Mouse (Mus musculus) layer of hippocampus, postnatal 36 days (tissue): ENCODE measurements around the gene Lsm3. TPM values are rescaled to one million over a fixed set of nuclear protein-coding genes. Genes with fewer than 3 reads are reported as not detected.
A peak's percentile ranks its signal among the peaks of the same experiment; 100 is the strongest.
"Not testable (repeated sequence)": the region's sequence is repeated elsewhere in the genome, so short reads cannot be mapped to it uniquely, and the experiment has no call there.

ENCODE experiments used
- DNase-seq, 2 experiments: peaks; one replicate each; pipeline ENCODE4 v3.0.0; 2022
- total RNA-seq, 2 experiments: library from RNA; stranded (reverse); gene quantifications; 2 replicates each; pipeline ENCODE4 v1.2.3; 2021

The Lsm3 gene
- 10 to 100 TPM; 36.8 to 41.5 TPM for total RNA-seq

DNA sequence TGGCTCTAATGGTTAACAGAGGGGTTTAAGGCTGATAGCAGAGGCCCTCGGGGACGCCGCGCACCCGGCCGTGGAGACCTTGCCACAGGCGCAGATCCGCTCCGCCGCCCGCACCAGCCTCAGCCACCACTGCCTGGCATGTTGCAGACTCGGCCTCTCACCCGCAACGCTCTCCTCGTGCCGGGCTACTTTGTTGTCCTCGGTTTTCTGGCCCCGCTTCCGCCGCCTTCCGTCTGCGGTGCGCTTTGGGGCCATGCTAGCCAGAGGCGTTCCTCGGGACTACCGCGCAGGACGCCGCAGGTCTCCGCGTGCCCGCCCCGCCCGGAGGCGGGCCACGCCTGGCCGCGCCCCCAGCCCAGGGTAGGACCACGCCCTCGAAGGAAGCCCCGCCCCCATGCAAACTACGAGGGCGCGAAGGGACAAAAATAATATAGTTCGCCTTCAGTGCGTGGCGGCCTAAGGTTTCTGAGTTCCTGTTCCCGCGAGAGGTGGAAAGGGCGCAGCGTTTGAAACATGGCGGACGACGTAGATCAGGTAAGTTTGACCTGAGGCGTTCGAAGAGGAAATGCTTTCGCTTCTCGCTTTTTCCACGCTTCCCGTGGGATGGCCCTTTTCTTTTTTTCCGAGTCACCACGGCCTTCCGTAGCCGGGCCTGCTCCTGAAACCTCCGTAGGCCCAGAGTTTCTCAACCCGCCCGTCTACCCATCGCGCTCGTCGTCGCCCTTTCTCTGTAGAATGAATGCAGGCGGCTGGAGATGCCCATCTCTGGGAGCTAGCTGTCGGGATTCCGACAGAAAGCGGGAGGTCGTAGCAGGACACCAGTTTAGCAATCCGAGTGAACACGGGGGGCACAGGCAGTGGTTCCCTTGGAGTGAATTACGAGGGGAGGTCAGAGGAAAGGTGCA lies at the start of gene Lsm3, which contains the start of gene Xpc:
Lsm3 (plus strand) TSS at position 384 of the 905 bp plus-strand sequence.
Xpc (minus strand) TSS at position 344 of the 905 bp plus-strand sequence.
- DNase-seq, result peak; percentile 97 to 99

DNA sequence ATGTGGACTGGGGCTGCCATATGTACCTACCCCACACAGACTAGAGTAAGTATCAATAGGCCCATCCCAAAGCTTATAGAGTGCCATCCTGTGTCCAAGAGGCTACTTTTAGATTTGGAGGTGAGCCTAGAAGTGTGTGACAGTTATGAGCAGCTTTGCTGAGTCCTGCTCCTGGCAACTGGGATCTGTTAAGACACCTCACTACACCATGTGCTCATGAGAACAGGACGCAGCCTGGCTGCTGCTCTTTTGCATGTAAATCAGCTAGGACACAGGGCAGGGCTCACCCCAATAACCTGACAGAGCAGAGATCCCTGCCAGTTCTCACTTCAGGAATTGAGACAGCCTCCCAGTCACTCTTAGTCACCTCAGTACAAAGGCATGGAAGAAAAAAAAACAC lies 48.6 kb upstream of the Lsm3 start:
- no peak for DNase-seq

DNA sequence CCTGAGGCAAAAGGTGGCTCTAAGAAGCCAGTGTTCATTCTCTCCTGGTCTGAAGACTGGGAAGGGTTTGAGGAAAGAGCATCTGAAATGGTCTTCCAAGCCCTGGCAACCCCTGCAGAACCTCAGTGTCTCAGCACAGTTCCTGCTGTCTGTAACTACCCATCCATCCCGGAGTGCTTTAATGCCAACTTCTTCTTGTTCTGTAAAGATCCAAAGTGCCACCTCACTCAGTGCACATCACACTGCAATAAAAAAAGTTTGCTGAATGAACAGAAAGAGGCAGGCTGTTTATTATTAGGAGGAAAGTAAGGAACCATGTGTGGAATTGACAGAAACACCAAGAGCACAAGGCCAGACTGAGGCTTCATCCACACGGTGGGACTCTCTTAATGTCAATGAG lies 45.0 kb upstream of the Lsm3 start:
- DNase-seq, result no peak

DNA sequence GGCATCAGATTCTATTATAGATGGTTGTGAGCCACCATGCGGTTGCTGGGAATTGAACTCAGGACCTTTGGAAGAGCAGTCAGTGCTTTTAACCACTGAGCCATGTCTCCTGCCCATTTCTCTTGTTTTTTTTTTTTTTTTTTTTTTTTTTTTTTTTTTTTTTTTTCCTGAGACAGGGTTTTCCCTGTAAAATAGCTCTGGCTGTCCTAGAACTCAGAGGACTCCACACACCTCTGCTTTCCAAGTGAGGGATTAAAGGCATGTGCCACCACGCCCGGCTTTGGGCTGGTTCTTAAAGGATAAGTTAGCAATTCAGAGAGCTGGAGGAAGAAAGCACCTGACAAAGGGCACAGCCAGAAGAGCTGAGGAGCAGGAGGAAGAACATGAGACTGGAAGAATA lies 44.3 kb upstream of the Lsm3 start:
- not testable (repeated sequence) for DNase-seq

DNA sequence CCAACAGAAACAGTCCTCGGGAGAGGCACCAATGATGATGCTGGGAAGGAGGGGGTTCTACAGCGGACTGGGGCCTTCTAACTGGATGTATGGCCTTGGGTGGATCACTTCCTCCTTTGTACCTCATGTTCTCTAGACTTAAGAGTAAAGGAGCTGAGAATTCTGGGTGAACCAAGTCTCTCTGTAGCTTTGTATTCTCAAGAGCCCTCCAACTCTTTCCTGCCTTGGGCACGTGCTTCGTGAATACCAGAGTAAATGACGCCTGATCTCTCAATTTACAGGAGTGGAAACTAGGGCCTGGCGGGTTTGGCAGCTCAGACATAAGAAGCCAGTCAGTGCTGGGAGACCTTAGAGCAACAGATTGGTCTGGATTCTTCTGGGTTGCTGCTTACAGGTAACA lies 43.4 kb upstream of the Lsm3 start:
- DNase-seq, result no peak

DNA sequence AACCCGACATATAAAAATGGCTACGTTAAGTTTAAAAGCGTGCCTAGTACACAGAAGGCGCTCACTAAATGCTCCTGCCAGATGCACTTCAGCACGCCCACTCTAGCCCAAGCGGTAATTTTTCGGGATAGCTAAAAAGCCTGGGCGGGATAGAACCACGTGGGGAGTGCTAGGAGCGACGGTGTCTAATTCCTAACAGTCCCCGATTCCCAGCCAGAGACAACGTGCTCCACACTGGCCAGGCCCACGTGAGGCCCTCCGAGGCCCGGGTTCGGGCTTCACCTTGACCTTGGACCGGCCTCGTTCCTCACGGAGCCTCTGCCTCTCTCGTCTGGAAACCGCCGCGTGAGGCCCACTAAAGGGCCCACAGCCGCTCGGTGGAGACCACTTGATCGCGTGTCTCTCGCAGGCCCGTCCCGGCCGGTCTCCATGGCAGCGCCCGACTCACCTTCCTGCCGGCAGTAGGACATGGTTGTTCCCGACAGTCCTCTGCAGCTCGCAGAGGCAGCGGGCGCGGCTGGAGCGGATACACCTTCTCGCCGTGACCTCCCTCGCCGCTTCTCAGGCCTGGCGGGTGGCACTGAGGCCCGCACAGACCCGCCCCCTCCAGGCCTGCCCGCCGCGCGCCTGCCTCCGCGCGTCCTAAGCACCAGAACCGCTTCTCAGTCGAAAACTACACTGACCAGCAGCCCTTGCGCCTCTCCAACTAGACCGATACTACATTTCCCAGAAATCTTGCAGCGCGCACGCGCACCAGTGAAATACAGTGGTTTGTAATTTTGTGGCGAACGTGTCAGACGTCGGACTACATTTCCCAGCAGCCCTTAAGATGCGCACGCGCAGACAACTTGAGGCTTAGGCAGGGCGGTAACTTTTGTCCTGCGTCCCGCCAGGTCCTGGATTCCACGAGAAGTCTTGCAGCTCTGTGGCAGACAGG lies 42.6 kb upstream of the Lsm3 start, which contains the start of the genes Chchd4 and Tmem43:
Chchd4 (minus strand) TSS at position 679 of the 937 bp plus-strand sequence.
Tmem43 (plus strand) TSS at position 836 of the 937 bp plus-strand sequence.
- peak; percentile 99 for DNase-seq

DNA sequence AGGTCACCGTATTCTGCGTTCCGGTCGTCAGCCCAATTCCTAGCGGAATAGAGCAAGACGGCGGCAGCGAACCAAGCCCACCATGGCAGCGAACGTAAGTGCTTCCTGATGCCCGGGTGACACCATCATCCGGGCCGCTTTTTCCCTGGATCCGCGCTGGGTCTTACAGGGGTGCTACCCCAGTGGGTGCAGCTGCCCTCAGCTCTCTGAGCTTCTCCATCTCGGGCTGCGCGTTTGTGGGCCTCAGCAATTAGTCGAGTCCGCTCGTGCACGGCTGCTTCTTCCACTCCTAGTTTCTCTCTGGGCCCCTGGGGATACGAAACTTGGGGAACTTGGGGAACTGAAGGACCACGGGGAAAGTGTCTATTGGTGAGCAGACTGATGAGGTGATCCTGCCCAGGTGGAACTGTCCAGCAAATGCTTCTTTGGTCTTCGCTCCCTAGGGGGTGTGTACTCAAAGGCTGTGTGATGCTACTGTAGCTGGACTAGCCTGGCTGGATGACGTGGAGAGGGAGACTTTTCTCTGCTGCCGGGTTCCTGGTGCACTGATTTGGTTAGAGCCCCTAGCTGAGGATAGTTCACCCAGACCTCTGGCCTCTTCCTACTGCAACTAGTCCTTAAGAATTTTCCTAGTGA lies 41.8 kb upstream of the Lsm3 start:
- DNase-seq, result no peak

DNA sequence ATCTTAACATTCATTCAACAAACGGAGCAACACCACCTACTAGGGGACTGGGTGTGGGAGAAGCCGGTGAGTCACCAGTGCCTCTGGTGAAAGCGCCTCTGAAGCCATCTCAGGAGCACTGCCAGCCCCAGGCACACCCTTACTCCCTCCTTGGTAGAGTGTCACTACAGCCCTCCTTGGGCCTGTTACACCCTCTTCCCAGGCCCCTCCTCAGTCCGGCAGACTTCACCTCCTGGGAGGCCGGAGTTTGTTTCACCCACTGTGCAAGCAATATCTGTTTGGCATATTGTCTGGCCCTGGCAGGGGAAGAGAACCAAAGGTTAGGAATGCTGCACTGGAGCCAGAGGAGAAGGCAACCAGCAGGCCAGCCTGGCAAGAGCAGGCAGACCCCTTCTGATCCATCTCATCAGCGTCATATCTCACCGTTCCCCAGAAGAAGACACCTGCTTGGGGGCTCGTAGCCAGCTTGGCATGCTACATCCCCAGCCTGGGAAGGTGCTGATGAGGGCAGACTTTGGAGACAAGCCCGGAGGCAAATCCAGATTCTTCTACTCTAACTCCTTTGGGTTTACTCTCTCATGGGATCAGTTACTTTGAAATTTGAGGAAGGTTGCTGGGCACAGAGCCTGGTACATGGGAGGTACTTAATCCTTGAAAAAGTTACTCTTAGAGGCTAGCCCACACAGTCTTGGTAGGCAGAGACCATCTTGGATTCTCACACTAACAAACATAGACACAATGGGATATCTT lies 41.1 kb upstream of the Lsm3 start:
- DNase-seq, result no peak

DNA sequence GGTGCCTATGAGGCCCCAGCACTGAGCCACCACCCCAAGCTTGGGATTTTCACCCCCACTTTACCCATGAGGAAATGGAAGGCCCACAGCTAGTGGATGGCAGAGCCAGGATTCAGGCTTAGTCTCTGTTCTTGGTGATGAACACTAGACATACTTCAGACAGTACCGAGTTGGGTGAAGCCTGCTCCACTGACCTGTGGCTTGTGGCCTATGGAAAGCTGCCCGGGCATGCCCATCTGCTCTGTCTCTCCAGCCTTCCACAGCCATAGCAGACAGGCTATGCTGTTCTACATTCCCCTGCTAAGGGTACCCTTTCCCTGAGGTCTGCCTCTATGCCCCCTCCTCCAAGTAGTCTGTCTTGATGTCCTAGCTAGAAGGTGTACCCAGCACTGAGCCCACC lies 39.2 kb upstream of the Lsm3 start:
- no peak for DNase-seq

DNA sequence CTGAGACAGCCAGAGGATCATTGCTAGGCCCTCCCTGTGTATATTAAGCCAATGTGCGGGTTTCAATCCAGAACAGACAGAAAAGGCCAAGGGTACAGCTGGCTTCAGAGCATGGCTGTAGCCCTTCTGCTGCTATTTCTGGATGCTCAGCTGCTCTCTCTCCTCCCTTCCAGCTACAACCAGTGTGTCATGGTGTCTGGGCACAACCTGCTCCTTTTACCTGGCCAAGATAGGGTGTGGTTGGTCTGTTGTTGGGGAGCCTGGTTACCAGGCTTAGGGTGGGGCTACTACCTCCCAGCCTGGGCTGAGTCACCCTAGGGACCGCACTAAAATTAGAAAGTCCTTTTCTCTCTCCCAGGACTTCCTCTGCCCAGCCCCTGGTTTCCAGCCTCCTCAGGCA lies 32.4 kb upstream of the Lsm3 start:
- no peak for DNase-seq

DNA sequence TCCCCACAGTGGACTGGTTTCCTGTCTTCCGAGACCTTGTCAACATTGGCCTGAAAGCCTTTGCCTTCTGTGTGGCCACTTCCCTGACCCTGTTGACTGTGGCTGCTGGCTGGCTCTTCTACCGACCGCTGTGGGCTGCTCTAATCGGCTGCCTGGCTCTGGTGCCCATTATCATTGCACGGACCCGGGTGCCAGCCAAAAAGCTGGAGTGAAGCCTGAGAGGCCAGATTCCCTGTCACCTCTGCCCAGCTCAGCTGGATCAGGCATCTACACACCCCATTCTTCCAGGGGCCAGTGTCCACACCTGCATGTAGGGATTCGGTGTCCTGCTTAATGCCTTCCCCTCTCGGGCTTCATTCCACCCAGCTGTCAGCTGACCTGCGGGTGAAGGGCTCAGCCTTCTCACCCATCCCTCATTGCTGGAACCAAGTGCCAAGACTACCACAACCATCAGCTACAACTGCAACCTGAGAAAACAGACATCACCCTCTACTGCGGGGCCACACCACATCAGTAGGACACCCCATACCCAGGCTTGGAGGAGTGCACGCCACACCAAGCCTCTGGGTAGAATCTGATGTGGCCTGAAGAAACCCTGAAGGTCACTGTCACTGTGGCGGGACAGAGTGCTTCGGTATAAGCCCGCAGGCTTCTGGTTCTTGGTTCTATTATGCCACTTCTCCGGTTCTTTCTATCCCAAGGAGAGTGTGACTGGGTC lies 28.8 kb upstream of the Lsm3 start:
- DNase-seq, result no peak

DNA sequence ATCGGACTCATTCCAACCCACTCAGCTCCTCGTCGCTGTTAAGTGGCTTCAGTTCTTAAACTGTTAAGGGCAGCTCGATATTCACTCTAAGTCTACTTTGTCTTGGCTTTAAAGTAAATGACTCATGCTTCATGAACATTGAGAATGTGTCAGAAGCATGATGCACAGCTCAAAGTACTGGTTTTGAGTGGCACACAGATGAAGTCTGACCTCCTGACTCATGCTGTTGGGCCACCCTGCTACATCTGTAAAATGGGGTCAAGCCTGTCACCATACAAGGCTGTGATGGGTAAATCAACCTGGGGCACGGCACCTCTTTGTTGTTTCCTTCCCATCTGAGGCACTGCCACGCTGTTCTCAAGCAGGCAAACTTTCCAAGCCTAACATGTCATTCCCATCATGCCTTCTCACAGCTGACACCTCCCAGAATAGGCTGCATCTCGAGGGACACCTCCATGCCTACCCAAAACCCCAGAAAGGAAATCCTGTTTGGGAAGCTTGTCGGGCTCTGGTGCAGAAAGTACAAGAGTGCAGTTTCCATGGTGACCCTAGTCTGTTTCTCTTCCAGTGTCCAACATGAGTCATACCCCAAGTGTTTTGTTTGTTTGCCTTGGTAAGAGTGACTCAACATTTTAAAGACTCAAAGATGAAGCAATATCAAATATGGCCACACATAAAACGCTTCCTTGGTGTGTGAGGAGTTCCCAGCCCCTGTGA lies 27.1 kb upstream of the Lsm3 start:
- DNase-seq, result no peak

DNA sequence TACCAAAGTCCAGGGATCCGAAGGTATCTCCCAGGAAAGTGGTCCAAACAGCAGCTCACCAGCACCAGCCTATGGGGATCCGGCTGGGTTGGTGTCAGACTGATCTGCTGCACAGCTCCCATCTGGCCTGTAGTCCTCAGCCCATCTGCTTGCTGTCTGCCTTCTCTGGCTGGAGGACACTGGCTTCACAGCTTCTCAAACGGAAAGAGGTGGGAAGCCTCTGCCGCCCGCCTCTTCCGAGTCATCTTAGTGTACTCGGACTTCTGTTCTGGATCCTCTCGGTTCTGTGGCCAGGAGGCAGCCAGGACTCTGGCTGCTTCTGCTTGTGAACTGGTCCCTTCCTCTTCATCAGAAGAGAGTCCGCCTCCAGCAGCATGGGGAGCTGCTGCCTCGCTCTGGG lies 25.9 kb upstream of the Lsm3 start:
- DNase-seq, result peak; percentile 50 to 60

DNA sequence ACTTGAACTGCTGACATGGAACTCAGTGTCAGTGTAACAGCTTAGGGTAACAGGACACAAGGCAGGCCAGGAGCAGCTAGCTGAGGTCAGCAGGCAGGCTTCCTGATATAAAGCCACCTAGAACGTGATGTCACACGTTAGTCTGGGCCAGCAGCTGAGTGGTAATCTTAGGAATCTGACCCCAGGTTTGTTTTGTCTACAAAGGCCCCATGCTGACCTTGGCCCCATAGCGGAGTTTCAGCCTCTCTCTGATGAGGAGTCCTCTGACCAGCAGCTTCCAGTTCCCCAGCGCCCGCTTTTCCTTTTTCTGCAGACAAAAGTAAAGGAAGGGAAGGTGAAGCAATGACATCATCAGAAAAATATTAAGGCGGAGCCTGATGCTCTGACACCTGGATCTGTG lies 24.7 kb upstream of the Lsm3 start:
- DNase-seq, result no peak

DNA sequence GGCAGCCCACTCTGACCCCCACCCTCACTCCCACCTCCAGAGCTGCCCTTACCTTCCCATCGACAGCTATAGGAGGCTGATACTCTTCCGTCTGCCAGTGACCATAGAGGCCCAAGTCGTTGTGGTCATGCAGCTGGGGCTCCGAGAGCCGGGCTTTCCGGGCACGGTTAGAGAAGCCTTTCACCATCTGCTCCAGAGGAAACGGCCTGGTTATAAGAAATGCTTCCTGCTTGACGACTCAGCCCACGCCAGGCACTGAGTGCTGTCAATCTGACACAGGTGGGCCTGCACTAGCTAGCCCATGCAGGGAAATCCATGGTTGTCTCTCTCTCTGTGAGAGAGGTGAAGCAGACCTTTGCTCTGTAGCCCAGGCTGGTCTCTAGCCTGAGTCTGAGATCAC lies 22.7 kb upstream of the Lsm3 start:
- DNase-seq, result no peak

DNA sequence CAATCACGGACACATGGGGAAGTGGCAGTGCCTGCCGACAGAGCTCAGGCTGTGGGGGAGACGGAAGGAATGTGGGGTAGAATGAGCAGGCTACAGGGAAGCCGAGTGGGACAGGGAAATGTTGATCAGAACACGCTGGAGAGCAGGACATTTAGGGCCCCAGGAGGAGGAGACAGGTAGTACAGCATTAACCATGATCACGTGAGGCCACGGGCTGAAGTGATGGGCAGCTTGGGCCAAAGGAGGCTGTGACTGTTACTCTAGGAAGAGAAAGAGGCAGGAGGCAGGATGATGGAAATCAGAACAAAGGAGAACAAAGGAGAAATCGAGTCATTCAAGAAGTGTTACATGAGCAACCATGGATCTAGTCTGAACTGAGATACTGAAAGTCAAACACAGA lies 21.2 kb upstream of the Lsm3 start:
- no peak for DNase-seq

DNA sequence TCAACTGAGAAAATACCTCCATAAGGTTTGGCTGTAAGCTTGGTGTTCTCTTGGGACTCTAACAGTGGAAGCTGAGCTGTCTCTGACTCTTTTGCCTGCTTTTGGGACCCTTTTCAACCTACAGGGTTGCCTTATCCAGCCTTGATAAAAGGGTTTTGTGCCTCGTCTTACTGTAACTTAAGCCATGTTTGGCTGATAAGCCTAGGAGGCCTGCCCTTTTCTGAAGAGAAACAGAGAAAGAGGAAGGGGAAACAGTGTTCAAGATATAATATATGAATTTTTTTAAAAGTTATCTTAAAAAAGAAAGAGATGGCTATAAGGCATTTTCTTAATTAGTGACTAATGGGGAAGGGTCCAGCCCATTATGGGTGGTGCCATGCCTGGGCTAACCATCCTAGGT lies 12.4 kb upstream of the Lsm3 start:
- DNase-seq, result no peak

DNA sequence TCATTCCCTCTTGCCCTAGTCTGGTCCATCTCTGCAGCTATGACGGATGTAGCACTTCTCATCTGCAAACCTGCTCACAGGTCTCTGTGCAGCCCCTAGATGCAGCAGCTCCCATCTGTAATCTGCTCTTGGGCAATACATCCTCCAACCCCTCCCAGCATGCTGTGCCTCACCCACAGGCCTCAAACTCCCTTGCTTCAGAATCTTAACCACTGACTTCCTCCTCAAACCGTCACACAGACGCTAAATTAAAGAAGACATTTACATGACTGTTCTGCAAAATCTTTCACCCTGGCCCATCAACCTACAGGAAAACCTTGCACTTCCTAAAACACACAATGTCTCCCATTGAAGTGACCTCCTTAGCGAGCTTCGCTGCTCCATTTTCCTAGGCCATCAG lies 9.7 kb upstream of the Lsm3 start:
- no peak for DNase-seq

DNA sequence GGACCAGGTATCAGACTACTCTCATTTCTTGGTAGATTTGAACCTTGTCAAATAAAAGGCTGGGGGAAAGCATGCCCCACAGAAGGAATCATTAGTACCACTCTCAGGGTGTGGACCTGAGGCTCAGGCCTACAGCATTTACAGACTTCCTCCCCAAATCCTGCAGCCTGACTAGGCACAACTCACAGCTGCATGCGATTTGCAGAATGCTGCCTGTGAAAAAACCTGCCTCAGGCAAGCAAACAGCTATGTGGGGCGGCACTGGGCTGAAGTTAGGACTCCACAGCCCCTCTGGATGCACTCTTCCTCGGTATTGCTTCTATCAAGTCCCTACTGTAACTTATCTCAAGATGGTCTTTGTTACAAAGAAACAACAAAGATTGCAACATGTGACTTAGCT lies 7.7 kb upstream of the Lsm3 start:
- DNase-seq, result no peak

DNA sequence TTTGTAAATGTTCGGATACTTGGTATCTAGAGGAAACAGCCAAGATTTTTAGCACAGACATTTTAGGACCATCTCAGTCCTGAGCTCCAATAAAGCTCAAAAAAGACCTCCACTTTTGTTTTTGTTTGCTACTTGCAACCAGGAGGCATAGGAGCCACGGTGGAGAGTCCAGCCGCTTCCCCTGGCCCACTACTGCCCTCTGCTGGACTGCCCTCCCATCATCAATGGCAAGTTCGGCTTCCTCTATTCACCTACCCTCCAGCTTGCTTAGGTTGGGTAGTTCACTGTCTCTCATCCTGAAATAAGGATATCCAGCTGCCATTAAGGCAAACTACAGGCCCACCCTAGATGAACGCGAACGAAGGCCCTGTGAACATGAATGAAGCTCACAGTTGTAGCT lies 6.4 kb upstream of the Lsm3 start:
- DNase-seq, result peak; percentile 39 to 57

DNA sequence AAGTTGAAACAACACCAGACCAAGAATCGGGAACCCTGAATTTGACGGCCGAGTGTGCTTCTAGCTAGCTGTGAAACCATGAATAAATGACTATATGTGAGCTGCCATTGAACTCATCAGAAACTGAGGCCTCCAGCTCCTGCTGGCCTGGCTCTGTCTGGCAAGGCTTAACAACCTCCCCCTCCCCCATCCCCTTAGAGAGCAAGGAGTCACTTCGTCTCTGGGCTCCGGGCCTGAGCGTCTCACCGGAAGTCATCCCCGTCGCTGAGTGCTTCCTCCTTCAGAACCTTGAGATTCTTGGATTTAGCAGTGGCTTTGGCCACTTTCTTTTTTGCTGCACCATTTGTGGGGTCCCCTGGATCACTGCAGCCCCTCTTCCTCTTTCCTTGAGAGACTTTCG lies 5.5 kb upstream of the Lsm3 start:
- DNase-seq, result no peak
